Mouse (Mus musculus) layer of hippocampus, postnatal 10 days (tissue): ENCODE measurements around the gene Lrig1. TPM values are rescaled to one million over a fixed set of nuclear protein-coding genes. Genes with fewer than 3 reads are reported as not detected.
"Not testable (repeated sequence)": the region's sequence is repeated elsewhere in the genome, so short reads cannot be mapped to it uniquely, and the experiment has no call there.

Experiments
- DNase-seq, 2 experiments: peaks; one replicate each; pipeline ENCODE4 v3.0.0; 2021; ENCODE audit warnings: low spot score in 2 of 2
- microRNA-seq, 2 experiments: library from miRNA; unstranded; fragments of <30 nt; microRNA quantifications; one replicate each; pipeline ENCODE4 v1.2.0; 2021
- total RNA-seq, 2 experiments: library from RNA; stranded (reverse); gene quantifications; 2 replicates each; pipeline ENCODE4 v1.2.3; 2021

Lrig1 gene
- total RNA-seq, 2 experiments from 2014 or later = 36.2 to 36.5 TPM

DNA sequence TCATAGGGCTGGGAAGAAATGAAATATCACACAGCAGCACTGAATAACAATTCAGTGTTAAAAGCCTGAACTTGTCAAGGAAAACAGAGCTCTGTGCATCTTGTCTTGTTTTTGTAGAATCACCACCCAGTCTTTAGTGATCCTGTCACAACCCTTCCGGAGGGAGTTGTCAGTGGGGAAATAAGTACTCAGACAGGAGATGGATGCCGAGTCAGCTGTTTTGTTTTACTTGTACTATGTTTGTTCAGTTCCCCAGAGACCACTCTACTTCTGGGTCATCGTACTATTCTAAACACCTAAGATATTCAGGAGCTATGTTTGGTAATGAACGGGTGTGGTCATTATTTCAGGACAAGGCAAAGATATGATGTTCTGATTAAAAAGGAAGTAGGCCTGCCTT lies 111.6 kb downstream of the Lrig1 start:
- DNase-seq = no peak

GRCm38 (mm10) chr6:94584976-94585375 lies 115.0 kb downstream of the Lrig1 start:
- no peak for DNase-seq

- DNase-seq = peak in 1 of 2 experiments; percentile 5
Measured at GRCm38 (mm10) chr6:94584147-94584695, 115.7 kb downstream of the Lrig1 start.

DNA sequence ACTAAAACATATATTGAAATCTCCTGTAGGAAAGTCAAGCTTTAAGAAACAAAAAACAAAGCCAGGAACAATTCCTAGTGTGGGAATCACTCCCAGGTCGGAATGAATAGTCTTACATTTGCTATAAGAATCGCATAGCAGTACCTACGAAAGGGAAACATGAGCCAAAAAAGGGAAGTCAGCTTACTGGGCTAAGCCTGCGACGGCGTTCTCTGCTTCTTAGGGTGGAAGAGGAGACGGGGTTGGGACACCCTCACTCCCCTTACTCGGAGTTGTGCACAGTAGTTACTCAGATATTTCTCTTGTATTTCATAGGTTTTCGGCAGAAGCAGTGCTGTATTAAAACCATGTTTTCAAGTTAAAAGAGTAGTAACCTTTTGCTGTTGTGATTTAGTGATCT lies 117.9 kb downstream of the Lrig1 start:
- DNase-seq = no peak

DNA sequence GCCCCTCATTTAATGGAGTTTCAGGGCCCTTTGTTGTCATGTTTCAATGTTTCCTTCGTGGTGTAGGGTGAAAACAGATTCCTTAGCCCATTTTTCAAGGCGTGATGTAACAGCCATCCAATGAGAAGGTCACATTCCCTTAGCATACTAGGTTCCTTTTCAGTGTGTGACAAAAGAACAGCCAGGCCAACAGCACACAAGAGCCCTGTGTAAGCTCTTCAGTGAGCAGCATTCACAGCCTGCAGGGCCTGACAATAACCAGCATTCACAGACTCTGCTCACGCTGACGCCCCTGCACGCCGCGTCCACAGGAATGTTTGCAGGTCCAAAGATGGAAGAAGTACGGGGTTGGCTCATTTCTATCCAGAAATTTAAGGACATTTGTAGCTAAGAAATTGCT lies 122.0 kb downstream of the Lrig1 start:
- DNase-seq = no peak

GRCm38 (mm10) chr6:94575526-94576166 lies 124.3 kb downstream of the Lrig1 start:
- no peak for DNase-seq

GRCm38 (mm10) chr6:94568040-94568439 lies 131.9 kb downstream of the Lrig1 start:
- DNase-seq = no peak

- no peak for DNase-seq
Measured at GRCm38 (mm10) chr6:94565766-94566165, 134.2 kb downstream of the Lrig1 start.

- no peak for DNase-seq
Measured at GRCm38 (mm10) chr6:94563203-94563940, 136.6 kb downstream of the Lrig1 start.

GRCm38 (mm10) chr6:94561346-94561745 lies 138.6 kb downstream of the Lrig1 start:
- peak in 1 of 2 experiments; percentile 1 for DNase-seq

DNA sequence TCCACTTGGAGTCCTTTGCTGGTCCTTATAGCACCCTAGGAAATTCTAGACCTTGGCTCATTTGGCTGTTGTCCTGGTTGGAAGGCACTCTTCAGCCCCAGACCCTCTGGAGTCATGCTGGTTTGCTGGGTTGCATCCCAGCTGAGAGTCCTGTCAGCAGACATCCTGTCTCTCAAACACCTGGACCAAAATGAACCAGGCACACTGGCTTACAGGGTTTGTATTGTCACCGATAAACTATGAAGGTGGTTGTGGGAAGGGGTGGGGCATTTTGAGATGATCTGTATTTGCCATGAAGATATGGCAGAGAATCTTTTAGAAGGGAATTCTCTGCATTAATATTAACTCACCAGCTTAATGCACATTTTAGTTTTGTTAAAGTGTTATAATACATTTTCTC lies 139.1 kb downstream of the Lrig1 start:
- DNase-seq = no peak

DNA sequence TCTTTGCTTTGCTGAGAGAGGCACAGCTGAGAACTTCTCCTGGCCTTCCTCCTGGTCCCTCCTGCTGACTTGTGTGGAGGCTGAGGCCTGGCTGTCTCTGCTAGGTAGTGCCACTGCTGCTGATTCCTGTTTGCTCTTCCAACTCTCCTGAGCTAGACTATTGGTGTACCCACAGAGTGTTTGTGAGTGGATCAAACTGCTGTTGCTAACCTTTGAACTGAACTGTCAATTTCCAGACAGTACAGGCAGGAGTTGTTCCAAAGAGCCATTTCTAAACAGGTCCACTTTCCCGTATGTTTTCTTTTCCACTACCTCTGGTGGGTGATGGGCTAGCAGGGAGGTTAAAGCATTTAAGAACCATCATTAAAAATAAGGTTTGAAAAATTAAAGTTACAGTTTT lies 141.4 kb downstream of the Lrig1 start:
- DNase-seq = not testable (repeated sequence)

Small RNAs within 50 kb of the gene (microRNA-seq; reads per million reads assigned to microRNA genes)
- 0.20 to 0.67 reads per million in 2 experiments for gene Mir7041

Other genes starting within 250 kb of the Lrig1 start
- gene Slc25a26, start 199.8 kb downstream of the Lrig1 start, total RNA-seq = 10 to 100 TPM; 12.2 to 15.6 TPM